Mouse (Mus musculus): Measurements from ENCODE around the gene BC048507.

- TF ChIP-seq CTCF (IDR thresholded peaks at IDR 0.05; ENCODE audit: borderline replicate concordance, insufficient read depth, low read length) (no peak), POLR2A (IDR thresholded peaks at IDR 0.05; ENCODE audit: low read depth, low read length) (no peak)
These were observed 18.8 kb upstream of the BC048507 start for GRCm38 (mm10) chr13:67844119-67844852.
